Mouse (Mus musculus) retina, adult 2 months (tissue): Measurements from ENCODE around the gene H2-Q1.
"Not testable (repeated sequence)": the region's sequence is repeated elsewhere in the genome, so short reads cannot be mapped to it uniquely, and the experiment has no call there.

Experiments
- DNase-seq: peaks from one replicate; pipeline ENCODE4 v3.0.0-alpha.2; 2012; ENCODE audit warnings: low read depth, low spot score

Gene H2-Q1

DNA sequence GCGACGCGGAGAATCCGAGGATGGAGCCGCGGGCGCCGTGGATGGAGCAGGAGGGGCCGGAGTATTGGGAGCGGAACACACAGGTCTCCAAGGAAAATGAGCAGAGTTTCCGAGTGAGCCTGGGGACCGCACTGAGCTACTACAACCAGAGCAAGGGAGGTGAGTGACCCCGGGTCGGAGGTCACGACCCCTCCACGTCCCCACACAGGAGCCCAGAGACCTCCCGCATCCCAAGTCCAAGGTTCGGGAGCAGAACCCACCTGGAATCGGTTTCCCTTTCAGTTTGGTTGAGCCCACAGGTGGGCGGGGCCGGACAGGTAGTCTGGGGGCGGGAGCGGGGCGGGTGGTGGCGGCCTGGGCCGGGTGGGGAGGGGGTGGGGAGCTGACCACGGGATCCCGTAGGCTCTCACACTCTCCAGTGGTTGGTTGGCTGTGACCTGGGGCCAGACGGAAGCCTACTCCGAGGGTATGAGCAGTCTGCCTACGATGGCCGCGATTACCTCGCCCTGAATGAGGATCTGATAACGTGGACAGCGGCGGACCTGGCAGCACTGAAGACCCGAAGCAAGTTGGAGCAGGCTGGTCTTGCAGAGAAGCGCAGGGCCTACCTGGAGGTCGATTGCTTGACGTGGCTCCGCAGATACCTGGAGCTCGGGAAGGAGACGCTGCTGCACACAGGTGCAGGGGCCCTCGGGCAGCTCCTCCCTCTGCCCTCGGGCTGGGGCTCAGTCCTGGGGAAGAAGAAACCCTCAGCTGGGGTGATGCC is 22.7 kb downstream of the H2-Q1 start:
- no peak for DNase-seq

DNA sequence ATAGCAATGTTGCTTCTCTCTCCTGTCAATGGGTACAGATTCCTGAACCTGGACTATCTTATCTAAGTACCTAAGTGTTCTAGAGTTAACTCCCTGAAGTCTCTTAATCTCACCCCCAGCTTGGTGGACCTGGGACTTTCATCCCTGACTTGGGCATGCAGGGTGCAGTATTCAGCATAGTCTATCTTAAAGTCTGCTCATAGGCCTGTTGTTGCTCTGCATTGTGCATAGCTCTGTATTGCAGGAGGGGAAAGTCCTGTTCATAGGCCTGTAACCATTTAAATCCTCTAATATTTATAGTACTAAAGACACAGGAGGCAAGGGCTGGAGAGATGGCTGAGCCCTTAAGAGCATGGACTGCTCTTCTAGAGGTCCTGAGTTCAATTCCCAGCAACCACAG is 27.5 kb downstream of the H2-Q1 start:
- DNase-seq: not testable (repeated sequence)

DNA sequence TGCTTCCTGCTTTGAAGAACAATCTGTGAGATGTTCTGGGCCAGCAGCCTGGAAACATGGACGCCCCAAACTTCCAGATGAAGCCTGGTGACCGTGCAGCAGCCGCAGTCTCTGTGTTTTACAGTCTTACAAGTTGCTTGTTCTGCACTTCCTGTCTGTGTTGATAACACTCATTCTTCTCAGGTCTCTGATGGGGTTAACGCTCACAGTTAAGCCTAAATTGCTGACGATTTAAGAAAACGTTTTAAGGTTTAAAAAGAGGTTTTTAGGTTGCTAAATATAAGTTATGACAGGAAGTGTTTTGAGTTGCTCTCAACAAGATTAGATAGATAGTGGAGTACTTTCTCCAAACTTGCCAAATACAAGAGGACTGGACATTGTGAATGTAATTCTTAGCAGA is 33.1 kb downstream of the H2-Q1 start:
- not testable (repeated sequence) for DNase-seq

DNA sequence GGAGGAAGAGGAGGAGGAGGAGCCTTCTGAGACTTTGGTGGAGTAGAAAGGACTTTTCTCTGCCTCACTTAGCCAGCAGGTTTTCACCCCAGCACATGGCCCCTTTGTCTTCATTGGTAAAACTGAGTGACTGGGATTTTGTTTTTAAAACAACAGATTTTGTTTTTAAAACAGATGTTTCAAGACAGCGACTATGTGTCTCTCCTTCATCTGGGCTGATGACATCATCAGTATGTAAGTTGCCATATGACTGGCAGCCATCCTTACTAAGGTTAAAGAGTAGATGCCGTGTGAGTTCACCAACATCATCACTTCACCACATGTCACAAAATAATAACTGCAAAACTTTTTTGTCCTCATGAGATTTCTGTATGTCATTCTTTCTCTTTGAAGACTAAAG is 33.9 kb downstream of the H2-Q1 start:
- DNase-seq: no peak

DNA sequence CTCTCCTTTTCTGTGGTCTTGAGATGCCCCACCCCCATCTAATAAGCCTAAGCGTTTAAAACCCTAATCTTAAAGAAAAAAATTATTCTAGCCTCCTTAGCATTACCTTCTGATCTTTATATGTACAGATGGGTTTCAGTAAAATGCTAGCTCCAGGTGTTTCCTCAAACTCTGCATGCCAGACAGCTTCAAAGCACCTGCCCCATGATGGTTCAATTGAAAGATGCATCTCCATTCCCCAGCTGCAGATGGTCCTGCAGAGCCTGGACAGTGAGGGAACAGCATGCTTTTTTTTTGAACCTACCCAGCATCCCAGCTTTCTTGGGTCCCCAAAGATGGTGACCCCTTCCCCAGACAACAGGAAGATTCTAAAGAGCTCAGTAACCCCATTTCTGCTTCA is 36.9 kb downstream of the H2-Q1 start:
- no peak for DNase-seq

DNA sequence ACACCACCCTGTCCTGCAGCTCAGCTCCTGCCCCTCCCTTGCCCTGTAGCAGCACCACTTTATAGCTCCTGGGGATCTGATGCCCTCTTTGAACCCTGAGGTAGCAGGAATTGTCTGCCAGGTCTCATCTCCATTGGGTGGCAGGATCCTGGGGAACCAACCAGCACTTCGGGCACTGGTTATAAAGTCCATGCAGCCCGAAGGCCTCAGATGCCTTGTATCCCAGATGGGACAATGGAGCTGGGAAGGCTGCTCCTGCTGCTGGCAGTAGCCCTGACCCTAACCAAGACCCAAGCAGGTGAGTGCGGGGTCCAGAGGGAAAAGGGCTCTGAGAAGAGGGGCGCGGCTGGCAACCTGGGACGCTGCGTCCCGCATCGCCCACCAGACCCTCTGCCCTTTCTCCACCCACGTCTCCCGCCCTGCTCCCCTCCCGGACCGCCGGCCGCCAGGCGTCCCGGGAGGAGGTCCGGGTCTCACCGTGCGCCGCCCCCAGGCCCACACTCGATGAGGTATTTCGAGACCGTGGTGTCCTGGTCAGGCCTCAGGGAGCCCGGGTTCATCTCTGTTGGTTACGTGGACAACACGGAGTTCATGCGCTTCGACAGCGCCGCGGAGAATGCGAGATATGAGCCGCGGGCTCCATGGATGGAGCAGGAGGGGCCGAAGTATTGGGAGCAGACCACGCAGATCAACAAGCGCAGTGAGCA is 38.7 kb downstream of the H2-Q1 start:
- no peak for DNase-seq

DNA sequence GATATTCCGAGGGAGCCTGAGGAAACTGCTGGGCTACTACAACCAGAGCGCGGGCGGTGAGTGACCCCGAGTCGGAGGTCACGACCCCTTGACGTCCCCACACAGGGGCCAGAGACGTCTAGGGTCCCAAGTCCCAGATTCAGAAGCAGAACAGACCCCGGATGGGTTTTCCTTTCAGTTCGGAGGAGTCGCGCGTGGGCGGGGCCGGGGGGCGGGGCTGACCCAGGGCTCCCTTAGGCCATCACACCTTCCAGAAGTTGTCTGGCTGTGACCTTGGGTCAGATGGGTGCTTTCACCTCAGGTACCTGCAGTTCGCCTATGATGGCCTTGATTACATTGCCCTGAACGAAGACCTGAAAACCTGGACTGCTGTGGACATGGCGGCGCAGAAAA is 39.3 kb downstream of the H2-Q1 start:
- no peak for DNase-seq
